Mouse (Mus musculus) kidney, postnatal 4 days (tissue): ENCODE results near the gene Dip2c.

ENCODE experiments used
- DNase-seq, 2 experiments: peaks; one replicate each; pipeline ENCODE4 v3.0.0; 2021; ENCODE audit warnings: mixed read lengths in 2 of 2

Dip2c gene

DNA sequence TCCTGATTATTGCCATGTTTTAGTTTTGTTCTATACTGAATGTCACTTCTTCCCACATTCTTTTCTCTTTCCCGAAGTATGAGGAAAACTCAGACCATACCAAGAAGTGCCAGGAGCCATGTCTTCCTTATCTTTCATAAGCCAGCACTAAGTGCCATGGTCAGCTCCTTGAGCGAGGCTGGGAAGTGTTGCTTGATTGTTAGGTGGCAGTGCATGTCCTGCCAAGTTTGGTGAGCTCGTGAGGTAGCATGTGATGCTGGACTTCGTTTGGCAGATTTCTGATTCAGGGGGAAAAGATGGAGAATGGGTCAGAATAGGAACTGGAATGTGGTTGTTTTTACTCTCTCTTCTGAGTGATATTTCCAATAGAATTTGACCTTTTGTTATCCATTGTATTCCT lies 150.5 kb downstream of the Dip2c start:
- DNase-seq = no peak

DNA sequence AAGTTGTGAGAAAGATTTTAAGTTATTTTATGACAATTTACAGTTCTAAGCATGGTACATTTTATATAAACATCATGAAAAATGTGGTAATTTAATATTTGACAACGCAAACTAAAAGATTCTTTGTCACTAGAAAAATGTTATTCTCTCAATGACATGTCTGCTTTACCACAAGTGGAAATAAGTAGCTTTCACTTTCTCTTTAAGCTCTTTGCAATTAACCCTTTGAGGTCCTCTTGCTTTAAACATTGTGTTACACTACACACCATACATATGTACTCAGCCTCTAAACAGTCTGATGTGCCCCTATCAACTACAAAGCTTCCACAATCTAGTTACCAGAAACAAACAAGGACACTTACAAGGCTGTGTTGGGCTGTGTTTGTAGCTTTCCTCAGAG lies 153.6 kb downstream of the Dip2c start:
- no peak for DNase-seq

DNA sequence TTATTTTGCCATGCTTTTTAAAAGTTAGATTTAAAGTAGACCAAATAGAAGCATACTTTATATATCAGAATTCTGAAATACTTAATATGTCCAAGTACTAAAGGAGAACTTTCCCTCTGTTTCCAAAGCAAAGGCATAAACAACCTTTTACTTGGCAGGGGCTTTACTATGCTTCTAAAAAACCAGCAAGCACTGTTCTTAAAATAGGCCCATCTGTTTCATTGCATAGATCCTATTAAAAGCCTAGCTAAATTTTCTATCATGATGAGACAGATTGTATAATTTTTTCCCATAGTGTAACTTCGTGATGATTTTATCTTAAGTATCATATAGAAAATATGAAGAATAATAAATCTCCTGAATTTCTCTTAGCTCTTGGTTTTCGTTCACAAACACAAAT lies 154.4 kb downstream of the Dip2c start:
- no peak for DNase-seq

DNA sequence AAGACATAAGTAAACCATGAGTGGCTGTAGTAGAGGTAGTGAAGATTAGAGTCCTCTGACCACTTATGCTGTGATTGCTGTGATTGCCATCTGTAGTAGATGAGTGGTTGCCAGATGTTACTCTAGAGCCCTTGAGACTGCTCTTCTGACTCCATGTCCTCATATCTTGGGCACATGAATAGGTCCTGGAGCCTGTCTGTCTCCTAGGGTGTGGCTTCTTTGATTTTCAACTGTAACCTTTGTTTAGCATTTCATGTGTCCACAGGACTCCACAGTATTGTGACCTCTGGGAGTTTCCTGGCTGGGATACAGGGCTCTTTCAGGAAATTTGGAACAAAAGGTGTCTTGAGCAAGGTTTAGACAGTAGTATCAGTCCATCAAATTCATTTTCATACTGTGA lies 155.1 kb downstream of the Dip2c start:
- DNase-seq = no peak

DNA sequence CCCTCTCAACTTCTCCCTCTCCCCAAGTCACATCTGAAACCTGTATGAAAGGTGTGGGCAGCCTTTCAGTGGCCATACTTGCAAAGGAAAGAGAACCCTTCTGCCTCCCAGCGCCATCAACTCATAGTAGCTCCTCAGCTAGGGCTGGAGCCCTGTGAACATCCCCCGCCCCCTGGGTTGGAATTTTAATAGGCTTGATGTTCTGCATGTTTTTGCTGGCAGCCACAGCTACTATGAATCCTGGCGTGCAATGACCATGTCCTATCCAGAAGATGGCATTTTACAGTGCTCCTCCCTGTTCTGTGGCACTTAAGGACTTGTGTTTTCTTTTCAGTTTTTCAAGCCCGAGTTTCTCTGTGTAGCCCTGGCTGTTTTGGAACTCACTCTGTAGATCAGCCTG lies 166.7 kb downstream of the Dip2c start:
- DNase-seq = no peak

DNA sequence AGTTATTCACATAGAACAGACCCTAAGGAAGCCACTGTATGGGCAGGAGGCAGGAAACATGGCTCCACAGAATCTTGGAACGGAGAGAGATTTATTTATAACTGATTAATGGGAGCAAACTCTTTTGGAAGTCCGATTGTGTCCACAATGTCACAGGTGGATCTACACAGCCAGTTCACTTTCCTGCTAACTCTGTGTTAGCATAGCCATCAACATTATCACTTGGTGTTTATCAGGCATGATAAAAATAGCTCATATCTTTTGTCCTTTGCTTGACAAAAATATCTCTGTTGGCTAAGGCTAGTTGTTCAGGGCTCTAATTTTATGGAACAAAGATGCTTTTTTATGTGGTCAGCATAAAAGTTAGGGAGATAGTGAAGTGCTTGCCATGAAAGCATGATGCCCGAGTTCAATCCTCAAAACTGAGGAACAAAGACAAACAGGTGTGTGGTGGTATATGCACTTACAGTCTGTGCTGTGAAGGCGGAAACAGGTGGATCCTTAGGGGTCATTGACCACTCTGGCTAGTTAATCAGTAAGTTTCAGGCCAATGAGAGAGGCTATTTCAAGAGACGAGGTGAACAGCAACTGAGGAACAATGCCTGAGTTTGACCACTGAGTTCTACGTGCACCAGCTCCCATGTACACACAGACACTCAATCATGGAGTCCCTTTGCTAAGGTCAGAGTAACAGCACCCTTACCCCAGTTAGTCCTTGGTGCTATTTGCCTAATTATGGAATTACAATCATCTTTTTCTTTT lies 169.4 kb downstream of the Dip2c start:
- DNase-seq = no peak

DNA sequence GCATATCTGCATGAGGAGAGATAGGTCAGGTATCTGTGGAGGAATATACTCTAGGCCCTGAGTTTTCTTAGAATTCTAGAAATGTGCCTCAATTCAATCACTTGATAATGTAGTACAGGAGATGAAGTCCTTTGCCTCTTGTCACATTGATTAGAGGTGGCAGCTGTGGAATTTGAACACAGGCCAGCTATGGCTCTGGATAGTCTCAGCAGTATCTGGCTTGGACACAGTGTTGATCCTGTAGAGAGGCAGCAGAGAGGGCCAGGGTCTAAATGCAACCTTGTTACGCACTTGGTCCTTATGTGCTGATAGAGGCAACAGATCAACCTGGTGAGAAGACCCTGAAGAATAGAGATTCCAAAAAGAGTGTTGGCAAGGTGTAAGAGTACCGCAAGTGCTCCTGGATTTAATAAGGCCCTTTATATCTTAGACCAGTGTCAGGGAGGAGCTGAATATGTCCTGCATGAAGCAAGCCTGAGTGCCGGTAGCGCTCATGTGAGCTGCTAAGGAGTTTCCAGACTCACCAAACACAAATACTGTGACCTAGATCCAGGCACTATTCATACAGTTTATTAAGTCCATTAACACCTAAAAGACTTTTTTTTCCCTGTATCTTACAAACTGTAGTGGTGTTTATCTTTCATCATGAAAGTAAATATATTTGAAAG lies 170.3 kb downstream of the Dip2c start:
- DNase-seq = no peak

DNA sequence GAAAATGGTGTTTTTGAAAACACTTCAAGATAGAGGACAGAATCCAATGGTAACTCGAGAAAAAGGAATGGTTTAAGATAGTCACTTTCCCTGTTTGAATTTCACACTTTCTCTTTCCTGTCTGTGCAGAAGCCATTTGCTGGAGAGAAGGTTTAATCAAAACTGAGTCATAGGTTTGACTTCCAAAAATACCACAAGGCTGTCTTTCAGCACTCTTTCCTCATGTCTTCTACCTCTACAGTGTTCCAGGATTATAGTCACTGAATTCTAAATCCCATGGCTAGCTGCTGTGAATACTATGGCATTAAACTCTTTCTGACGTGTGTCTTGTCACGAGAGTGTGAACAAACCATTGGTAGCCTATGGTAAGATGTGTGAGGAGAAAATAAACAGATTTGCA lies 173.9 kb downstream of the Dip2c start:
- no peak for DNase-seq

DNA sequence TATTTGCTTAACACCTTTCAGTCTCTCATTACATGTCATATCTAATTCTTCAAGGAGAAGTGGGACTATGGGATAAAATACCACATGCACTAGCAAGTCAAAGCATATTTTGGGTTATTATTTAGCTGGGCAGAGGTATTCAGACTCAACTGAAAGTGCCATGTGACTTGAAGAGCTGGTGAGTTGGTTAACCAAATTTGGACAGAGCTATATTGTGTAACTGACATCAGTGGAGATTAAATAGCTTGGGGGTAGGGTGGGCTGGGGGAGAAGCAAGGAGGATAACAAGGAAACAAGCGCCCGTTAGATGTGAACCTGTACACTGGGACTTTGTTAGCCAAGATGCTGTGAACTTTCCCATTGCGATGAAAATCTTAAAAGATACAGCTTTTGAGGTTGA lies 175.6 kb downstream of the Dip2c start:
- DNase-seq = no peak

DNA sequence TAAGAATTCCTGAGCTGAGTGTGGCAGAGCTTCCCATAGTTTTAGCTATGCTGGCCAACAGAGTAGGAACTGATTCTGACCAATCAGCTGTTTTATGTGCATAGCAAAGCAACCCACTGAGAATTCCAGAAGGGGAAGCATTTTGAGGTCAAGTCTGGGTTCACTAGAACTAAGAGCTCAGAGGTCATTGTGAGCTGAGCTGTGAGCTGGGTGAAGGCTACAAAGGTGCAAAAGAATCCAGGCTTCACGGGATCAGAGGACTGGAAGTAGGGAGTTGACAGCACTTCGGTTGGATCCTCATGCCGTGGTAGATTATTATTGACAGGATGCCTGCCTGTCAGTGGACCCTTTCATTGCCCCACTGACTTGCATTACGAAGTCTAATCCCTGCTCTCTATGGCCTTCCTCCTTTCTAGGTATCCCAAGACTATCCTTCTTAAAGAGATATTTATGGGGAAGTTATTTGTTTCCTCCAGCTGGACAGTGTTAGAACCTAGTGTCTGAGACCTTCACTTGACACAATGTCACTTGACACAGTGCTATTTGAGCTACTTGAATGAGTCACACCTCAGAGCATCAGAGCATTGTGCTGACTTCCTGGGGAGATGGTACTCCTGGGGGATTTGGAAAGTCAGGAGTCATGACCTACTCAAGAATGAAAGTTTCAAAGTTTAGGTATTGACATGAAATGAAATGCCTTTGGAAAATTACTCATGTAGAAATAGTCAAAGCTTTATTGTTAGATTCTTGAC lies 178.3 kb downstream of the Dip2c start:
- DNase-seq = peak; percentile 11 to 37

DNA sequence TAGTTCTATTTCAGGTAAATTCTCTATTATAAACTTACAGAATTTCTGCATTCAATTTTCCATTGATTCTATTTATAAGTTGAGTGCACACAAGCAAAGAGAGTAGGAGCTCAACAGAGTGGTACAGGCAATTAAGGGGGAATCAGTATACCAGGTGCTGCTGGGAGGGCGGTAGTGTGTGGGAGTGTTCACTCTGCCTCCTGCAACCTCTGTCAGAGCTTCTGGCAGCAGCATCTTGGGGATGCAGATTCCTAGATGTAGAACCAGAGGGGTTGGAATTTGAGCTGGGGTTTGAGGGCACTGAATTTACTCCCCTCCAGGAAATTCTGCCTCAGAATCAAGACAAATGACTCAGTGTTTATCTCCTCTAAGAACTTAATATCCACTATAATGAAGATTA lies 179.7 kb downstream of the Dip2c start:
- no peak for DNase-seq

DNA sequence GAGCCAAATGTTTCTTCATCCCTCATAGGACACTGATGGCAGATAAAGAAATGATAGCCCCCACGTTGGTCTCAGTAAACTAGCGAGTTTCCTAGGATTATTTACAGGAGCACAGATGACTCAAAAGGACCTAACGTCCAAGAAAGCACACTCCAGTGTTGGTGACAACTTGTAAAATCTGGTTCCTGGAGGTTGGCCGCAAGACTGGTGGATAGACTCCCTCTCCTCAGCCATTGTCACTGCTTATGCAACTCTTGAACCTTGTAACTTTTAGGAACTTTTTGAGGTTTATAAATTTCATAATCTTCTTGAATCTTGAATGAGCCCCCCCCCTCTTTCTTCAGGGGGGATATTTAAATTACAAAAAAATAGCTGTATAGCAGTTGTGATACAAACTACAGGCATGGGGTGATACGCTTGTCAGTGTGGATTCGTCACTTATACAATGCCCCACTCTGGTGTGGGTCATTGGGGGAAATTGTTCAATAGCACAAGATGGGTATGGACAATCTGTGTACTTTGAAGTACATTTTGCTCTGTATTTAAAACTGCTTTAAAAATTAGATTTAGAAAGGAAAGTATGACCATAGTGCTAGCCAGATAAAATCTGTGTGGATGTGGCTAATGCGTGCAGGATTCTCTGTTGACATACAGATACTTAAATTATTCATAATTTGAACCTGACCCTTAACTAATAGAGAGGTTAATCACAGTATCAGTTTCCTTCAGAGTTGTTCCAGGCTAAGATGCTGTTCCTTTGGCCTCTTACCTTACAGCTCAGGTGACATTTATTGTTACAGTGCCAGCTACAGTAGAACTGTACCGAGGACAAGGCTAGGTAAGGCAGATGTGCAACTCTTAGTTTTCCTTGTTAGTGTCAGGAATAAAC lies 181.3 kb downstream of the Dip2c start:
- DNase-seq = no peak

DNA sequence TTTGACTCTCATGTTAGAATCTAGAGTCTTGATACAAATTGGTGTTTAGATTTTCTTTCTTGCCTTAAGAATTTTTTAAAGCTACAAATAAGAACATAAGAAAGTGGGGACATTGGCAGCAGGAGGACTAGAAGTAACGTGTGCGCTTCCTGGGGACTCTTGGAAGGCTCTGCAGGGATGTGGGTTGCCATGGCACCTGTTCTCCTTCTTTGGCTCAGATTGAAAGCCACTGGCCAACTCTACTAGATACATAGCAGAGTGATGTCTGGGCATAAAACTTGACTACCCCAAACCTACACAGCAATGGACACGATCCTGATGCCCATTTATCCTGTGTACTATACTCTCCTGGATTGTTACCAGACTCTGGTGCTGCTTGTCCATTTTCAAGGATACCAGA lies 188.1 kb downstream of the Dip2c start:
- no peak for DNase-seq

DNA sequence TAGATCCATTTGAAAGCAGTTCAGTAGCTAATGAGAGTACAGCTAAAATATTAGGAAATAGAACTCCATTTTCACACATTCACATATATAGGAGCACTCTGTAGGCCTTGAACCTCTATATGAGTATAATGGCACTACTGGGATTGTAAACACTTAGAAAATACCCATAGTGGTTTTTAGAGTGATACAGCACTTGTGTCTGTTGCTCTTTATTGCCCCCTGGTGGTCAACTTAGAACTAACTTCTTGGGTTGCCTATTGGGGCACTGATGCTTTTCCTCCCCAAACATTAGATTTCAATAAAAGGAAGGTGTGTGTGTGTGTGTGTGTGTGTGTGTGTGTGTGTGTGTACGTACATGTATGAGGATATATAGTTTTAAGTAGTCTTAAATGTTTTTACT lies 190.9 kb downstream of the Dip2c start:
- peak; percentile 52 to 64 for DNase-seq

DNA sequence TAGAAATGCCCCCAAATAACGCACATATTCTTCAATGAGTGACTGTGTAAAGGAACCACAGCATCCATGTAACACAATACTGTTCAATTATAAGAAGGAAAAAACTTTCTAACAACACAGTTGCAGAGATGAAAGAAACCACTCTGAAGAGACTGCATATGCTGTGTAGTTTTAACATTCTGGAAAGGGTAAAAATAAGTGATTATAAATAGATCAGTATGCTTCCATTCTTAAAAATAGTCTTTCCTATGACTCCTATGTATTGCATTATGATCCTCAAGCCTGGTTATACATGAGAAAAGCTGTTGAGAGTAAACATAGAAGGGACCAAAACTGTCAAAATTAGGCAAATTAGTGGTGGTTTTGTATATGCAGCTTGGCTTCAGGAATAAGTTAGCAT lies 197.1 kb downstream of the Dip2c start:
- no peak for DNase-seq

DNA sequence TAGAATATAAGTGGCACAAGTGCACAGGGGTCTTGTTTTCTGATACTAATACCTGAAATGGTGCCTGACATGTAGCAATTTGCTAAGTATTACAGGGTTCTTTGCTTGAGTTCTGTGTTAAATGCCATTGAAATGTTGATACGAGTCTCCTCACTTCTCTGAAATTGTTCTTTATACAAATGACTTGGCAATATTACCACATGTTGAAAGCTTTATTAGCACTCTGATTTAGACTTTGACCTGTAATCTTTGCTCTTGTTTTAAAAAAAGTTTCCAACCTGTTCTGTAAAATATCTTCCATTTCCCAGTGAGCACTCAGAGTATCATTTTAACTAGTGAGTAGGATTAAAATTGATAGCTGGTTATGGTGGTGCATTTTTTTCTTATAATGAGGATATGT lies 205.4 kb downstream of the Dip2c start:
- DNase-seq = no peak

DNA sequence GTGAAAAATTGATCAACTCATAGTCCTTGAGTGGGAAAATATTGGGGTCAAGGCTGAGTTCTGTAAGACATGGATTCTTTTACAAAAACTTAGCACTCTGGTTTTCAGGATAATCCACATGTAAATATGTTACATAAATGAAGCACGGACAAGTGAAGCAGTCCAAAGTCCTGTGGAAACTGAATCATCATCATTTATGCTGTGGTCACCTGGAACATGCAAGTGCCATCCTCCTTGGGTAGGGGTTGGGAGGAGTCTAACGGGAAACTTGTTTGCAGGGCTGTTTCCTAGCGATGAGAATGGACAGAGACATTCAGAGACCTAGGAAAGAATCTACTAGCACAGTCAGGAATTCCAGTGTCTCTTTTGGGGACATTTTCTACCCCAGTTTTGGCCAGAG lies 213.4 kb downstream of the Dip2c start:
- no peak for DNase-seq

DNA sequence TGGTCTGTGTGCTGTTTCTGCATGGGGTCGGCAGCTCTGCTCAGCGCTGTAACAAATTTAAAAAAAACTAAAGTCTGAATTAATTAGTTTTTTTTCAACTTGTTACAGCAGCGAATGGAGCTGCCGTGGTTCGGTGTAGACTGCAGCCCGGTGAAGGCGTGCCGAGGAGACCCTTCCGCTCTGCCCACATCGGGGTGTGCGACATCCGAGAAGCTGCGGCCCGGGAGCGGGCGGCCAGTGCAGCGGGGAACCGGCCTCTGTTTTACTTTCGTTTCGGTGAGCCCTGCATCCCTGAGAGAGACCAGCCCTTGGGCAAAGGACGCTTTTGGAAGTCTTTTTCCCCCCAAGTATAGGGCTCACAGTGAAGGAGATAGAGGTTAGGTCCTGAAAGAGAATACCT lies 218.4 kb downstream of the Dip2c start:
- DNase-seq = peak; percentile 45 to 48

DNA sequence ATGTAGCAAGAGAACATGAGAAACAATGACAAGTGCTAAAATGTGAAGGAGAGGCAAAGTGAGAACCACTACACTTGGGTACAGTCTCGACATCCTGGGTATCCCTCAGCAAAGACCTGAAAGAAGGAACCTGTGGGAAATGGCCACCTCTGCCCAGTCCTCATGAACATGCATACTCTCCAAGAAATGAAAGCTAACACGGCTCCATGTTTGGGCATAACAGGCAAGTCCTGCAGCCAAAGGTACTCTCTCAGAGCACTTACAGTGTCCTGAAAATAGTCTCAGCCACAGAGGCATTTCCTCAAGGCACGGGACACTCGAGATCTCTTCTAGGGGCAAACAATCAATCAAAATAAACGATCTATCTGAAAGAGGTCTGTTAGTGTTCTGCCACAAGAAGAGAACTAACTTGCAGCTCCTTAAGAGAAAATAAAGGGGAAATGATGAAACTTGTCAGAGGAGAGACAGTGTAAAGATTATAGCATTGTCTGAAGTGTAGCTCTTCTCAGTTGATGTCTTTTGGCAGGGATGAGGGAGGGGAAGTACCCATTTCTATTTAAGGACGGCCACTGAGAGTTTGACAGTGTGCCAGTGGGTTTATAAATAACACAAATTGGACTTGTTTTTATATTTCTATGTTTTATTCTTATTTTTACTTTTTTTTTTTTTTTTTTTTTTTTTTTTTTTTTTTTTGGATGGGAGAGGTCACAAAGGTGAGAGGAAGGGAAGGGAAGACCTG lies 228.0 kb downstream of the Dip2c start:
- no peak for DNase-seq

DNA sequence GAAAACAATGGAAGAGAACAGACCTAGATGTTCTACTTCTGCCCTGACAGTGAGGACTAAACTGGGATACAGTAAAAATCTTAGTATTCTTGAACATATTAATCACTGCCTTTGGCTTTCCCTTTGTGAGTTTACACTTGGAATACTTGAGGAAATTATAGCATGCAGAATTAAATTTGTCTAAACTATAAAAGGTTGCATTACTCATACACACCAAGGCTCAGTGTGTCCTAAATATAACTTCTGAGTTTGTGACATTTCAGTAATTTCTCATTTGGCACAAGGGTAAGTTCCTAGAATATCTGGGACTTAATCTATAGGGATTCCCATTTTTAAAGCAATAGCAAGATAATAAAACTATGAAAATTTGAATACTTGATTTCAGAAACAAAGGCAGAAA lies 262.2 kb downstream of the Dip2c start:
- DNase-seq = no peak

DNA sequence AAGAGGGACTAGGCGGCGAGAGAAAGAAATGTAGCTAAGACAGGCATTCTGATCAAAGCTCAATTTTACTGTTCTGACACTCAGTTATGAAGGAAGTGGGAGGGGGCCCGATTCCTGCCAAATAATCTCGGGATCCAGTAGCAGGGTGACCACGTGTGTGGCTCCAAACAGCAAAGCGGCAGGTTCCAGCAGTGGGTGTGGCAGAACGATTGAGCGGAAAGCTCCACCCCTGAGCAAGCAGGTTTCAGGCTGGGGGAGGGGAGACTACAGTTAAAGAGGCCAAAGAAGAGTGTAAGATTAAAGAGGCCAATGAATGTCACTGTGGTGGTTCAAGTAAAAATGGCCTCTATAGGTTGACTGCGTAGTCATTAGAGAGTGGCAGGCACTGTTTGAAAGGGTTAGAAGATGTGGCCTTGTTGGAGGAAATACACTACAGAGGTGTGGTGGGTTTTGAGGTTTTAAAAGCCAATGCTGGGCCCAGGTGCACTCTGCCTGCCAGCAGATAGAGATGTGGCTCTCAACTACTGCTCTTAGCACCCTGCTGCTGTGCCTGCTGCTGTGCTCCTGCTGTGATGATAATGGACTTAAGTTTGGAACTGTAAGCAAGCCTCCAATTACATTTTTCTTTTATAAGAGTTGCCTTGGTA lies 271.5 kb downstream of the Dip2c start:
- DNase-seq = peak; percentile 17 to 44

DNA sequence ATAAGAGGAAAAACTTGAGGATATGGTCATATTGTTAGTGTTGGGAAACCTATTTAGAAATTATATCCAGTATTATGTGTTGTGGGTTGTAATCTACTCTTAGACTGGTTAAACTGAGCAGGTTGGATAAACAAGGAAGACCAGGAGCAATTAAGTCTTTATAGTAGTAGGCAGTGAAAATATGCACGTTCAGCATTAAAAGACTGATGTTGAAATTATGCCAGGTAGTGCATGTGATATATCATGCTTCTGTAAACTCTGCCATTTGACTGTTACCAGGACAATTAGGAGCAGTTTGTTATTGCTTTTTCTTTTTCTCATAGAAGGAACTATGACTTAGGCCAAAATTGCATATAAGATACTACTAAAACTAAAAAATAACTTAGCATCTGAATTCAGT lies 285.8 kb downstream of the Dip2c start:
- no peak for DNase-seq
